Mouse (Mus musculus): ENCODE data around the gene Cxcl17. TPM values are rescaled to one million over a fixed set of nuclear protein-coding genes. Genes with fewer than 3 reads are reported as not detected.

Cxcl17 gene
- total RNA-seq, 1 experiment from 2014 or later = not detected

DNA sequence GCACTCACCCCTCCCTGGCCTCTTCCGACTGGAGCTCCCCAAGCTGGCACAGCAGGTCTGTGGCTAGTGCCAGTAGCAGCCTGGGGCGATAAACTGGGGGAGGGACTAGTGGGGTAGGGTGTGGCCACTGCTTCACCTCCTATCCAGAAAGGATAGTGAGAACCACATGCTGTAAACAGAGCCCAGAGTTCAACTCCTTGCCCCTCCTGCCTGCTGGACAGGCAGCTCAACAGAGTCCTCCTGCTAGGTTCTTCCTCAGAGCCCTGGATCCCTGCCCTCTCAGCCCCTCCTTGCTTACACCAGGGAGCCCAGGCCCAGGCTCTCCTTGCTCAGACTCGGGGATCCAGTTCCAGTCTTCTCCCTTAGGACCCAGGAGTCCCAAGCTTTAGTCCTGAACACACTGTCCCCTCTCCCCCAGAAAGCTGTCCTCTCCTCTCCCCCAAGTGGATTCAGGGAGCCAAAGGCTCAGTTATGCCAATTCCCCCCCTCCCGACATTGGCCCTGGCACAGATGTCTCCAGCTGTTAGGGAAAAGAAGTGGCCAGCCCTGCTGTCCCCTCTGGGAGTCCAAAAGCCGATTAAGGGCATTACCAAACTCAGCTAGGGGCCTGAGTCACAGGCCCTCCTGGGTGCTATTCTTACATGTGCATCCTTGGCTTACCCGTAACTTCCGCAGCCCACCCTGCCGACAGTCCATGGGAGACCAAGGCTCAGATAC is 22.5 kb downstream of the Cxcl17 start:
- DNase-seq = peak; percentile 68

GRCm38 (mm10) chr7:25388916-25389315 is 23.8 kb downstream of the Cxcl17 start:
- no peak for DNase-seq

DNA sequence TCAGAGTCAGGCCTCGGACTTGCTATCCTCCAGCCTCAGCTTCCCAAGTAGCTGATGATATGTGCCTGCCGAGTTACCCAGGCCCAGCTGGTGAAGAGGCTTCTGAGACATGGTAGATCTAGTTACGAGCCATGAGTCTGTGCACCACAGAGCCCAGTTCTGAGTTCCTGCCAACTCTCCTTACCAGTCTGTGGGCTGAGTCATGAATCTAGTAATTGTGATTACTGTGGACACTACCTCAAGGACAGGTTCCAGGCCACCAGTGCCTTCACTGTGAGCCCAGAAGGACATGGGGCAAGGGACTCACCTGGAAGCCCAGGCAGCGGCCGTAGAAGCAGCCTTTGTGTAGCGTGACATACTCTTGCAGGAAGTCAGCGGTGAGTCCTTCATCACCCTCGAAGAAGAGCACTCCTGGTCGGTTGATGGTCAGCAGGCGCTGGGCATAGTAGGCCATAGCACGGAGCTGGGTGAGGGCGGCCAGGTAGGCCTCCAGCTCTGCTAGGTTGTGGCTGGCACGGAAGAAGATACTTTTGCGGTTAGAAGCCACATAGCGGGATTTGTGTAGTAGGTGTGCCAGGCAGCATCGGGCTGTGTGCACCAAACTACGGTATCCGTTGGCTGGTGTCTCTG is 24.8 kb downstream of the Cxcl17 start:
- DNase-seq = peak; percentile 37

- DNase-seq = peak; percentile 88
Measured at GRCm38 (mm10) chr7:25385850-25386555, 26.7 kb downstream of the Cxcl17 start.

GRCm38 (mm10) chr7:25385259-25385658 is 27.4 kb downstream of the Cxcl17 start:
- no peak for DNase-seq

DNA sequence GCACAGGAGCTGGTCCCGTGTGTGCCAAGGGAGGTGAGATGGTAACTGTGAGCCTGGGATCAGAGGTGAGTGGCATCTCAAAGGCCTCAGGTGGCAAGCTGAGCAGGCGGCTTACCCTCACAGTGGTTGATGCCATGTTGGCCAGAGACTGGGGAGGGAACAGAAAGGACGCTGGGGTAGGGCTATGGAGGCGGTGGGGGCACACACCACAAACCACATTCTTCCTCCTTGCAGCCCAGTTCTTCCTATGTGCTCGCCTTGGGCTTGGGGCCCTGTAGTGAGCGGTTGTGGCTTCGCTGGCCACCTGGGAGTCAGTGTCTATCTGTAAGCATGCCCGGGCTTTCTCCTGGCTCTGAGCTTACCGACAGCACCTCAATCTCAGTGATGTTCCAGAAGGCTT is 27.9 kb downstream of the Cxcl17 start:
- DNase-seq = no peak

GRCm38 (mm10) chr7:25384318-25384717 is 28.4 kb downstream of the Cxcl17 start:
- no peak for DNase-seq

GRCm38 (mm10) chr7:25383891-25384290 is 28.8 kb downstream of the Cxcl17 start:
- DNase-seq = no peak

GRCm38 (mm10) chr7:25383385-25383784 is 29.3 kb downstream of the Cxcl17 start:
- no peak for DNase-seq

DNA sequence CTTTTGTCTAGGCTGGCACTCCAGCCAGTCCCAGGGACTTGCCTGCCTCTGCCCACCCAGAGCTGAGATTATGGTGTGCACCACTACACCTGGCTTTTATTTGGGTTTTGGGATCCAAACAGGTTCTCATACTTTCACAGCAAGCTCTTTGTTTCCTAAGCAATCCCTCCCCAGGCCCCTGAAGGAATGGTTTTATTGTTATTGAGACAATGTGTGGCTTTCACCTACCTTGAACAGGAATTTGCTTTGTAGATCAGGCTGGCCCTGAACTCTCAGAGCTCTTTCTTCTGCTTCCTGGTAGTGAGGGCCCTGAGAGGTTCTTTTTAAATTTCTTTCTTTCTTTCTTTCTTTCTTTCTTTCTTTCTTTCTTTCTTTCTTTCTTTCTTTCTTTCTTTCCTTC is 30.1 kb downstream of the Cxcl17 start:
- DNase-seq = no peak

DNA sequence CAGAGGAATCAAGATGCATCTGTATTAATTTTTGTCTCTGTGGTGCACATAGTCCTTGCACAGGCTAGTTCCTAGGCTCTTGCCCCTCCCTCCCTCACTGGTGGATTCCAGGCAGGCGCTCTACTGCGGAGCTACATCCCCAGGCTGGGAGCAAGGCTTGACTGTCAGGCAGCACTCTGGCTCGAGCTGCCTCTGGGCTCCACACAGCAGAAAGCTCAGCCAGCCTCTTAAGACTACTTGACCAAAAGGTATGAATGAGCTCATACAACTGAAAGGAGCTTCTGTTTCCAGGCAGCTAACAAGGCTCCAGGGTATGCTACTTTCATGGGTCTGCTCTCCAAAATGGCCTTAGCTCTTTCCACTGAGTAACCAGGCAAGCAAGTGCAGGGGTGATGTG is 31.4 kb downstream of the Cxcl17 start:
- DNase-seq = no peak

GRCm38 (mm10) chr7:25380392-25381283 is 32.0 kb downstream of the Cxcl17 start:
- no peak for DNase-seq

DNA sequence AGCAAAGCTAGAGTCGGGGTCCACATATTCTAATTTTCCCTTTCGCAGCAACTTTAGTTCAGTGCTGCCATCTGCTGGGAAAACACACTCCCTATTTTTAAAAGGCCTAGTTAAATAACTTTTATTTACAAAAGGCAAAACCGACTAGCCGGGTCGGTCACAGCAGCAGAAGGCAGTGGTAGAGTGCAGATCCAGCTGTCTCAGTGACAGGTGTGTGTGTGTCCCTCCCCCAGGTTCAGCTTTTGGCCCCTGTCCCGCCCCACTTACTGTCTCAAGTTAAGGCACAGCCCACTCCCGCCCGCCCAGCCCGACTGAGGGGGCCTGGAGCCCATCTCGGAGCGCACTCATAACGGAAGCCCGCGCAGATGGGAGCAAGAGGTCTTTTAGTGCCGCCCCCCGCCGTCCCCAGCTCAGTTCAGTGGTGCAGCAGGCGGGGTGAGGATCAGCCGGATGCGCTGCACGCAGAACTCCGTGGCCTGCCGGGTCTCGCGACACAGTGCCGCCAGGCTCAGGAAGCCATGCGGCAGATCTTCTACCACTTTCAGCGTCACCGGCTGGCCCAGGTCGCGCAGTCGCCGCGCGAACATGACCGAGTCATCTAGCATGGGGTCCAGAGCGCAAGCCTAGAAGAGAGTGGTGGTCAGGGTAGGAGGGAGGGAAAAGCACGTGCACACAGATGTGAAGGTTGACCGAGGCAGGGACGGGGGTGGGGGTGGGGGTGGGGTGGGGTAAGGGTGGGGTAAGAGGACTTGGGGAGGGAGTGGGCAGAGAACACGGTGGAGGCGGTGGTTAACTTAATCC is 32.9 kb downstream of the Cxcl17 start:
- no peak for DNase-seq

GRCm38 (mm10) chr7:25378181-25379100 is 34.2 kb downstream of the Cxcl17 start:
- no peak for DNase-seq

GRCm38 (mm10) chr7:25377100-25377700 is 35.5 kb downstream of the Cxcl17 start:
- DNase-seq = no peak

DNA sequence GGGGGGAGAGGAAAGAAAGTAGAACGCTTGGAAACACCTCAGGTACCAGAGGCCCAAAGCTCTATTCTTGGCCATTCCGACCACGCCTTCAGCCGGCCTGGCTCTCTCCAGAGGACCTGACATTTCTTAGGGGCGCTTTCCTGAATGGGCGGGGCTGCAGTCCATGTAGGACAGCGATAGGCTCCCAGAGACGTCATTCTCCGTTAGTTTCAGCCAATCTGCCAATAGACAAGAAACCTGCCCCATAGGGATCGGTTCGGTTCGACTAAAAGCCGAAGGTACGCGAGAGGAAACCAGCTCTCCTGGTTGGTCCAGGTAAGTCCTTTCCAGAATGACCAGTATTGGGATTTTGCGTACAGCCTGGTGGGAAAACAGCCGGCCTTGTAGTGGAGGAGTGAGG is 36.1 kb downstream of the Cxcl17 start:
- peak; percentile 86 for DNase-seq

GRCm38 (mm10) chr7:25372441-25372840 is 40.2 kb downstream of the Cxcl17 start:
- no peak for DNase-seq

DNA sequence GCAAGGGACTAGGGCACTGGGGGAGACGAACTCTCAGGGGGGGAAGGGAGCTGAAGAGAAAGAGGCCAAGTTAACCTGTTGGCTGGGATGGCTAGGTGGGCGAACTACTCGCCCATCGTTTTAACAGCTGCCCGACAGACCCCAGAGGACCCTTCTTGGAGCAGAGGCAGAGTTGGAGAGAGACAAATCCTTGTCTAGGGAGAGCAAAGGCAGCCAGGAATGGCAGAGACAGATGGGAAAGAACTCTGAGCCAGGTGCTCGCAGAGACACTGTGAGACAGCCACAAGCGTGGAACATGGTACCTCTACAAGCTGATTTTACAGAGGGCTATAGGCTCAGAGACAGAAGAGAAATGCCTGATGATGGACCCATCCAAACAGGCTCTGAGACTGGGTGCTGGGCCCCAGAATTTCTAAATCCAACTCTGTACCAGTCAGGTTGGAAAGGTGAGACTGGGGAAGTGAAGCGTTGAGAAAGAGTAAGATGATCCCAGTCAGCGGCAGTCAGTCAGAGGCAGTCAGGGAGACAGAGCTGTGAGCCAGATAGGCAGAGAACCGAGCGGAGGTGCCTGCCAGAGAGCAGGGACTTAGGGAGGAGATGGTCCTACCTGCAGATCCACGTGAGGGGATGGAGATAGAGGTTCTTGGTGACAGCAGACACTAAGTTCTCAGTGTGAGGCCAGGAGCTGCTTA is 43.5 kb downstream of the Cxcl17 start, which contains the start of gene Cnfn:
TSS of gene Cnfn (minus strand) at position 667 of the 692 bp plus-strand sequence.
- no peak for DNase-seq

GRCm38 (mm10) chr7:25368333-25368732 is 44.4 kb downstream of the Cxcl17 start:
- no peak for DNase-seq

Data from adrenal gland, postnatal 25 days (tissue).